Mouse (Mus musculus): ENCODE data around the gene Yrdc.
A peak's percentile ranks its signal among the peaks of the same experiment; 100 is the strongest.

The Yrdc gene

DNA sequence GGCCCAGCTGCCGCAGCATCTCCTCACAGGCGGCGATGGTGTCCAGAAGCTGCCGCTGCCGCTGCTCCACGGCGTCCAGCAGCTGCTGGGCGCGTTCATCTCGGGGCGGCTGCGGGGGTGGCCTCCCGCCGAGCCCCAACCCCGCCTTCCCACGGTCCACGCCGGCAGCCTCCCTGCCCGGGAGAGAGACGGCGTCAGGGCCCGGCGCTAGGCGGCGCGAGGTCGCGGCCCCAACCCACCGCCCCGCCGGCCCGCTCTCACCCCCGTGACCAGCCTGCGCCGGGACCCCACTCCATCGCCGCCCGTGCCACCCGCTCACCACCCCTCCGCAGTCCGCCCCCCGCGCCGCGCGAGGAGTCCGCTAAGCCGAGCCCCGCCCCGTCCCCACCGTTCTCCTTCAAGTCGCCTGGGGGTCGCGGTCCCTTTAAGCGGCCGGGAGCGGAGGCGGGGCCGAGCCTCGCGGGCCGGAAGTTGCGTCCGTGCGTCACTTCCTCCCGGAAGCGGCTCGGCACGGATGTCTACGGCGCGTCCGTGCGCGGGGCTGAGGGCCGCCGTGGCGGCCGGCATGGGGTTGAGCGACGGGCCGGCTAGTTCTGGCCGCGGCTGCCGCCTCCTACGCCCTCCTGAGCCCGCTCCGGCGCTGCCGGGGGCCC lies at the start of gene Yrdc:
TSS of gene Yrdc (plus strand) at position 419 of the 653 bp plus-strand sequence.
- DNase-seq: peak; percentile 93

- peak; percentile 93 for DNase-seq
Observed at GRCm38 (mm10) chr4:124801552-124802308, 48.7 kb upstream of the Yrdc start, which contains the start of gene Mtf1. Gene Mtf1, plus strand, starts transcription at chr4:124802104.

GRCm38 (mm10) chr4:124802309-124803260 lies 47.9 kb upstream of the Yrdc start:
- peak; percentile 97 for DNase-seq

GRCm38 (mm10) chr4:124803406-124803805 lies 47.1 kb upstream of the Yrdc start:
- DNase-seq: no peak

GRCm38 (mm10) chr4:124808511-124808910 lies 42.0 kb upstream of the Yrdc start:
- no peak for DNase-seq

- no peak for DNase-seq
Observed at GRCm38 (mm10) chr4:124809136-124809883, 41.2 kb upstream of the Yrdc start.

DNA sequence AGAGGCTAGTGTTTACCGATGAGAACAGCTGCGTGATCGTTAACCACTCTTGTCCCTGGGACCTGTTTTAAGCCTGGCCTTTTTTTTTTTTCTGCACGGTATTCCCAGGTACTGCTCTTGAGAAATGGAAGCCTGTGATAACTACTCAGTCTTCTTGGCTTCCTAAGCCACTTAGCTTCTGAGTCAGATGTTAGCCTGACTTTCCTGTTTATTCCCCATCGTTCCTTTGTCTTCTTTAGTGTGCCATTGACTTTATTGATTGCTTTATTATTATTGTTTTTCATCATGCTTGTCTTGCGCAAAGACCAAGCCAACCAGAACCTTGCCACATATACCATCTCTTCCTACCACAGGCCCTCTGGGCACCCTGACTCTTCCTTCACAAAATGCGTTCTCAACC lies 40.4 kb upstream of the Yrdc start:
- no peak for DNase-seq

- DNase-seq: no peak
Observed at GRCm38 (mm10) chr4:124811347-124811975, 39.0 kb upstream of the Yrdc start.

- DNase-seq: no peak
Observed at GRCm38 (mm10) chr4:124815901-124816300, 34.6 kb upstream of the Yrdc start.

GRCm38 (mm10) chr4:124817803-124818202 lies 32.7 kb upstream of the Yrdc start:
- DNase-seq: peak; percentile 79

GRCm38 (mm10) chr4:124818832-124819231 lies 31.6 kb upstream of the Yrdc start:
- no peak for DNase-seq

DNA sequence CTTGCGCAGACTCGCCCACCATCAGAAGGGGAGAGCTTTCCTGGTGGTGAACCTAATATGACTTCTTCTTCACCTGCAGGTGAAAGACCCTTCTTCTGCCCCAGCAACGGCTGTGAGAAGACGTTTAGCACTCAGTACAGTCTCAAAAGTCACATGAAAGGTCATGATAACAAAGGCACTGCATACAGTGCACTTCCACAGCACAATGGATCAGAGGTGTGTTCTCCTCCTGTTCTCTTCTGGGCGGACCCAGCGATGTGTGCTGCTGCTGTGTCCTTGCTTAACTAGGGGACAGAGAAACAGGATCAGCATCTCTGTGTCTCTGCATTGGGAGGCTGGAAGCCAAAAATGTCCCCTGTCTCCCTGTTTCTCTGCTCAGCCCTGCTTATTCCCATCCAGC lies 25.5 kb upstream of the Yrdc start:
- DNase-seq: no peak

GRCm38 (mm10) chr4:124825371-124825965 lies 25.0 kb upstream of the Yrdc start:
- DNase-seq: no peak

DNA sequence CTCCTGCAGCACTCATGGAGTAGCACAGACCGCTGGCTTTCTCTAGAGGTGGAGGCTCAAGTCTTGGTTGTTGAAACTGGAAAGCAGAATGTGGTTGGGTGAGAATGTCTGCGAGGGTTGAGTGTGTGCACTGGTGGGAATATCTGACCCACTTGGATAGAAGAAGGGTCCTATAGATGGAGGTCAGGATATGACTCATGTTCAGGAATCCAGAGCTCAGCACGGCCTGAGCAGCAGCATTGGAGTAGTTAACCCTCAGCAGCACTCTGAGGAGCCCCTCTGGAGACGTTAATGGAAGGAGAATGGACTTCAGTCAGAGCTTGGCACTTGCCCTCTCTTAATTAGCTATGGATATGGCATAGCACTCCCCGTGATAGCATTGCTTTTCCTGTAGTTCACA lies 20.8 kb upstream of the Yrdc start:
- no peak for DNase-seq

- DNase-seq: no peak
Observed at GRCm38 (mm10) chr4:124832796-124833195, 17.7 kb upstream of the Yrdc start.

DNA sequence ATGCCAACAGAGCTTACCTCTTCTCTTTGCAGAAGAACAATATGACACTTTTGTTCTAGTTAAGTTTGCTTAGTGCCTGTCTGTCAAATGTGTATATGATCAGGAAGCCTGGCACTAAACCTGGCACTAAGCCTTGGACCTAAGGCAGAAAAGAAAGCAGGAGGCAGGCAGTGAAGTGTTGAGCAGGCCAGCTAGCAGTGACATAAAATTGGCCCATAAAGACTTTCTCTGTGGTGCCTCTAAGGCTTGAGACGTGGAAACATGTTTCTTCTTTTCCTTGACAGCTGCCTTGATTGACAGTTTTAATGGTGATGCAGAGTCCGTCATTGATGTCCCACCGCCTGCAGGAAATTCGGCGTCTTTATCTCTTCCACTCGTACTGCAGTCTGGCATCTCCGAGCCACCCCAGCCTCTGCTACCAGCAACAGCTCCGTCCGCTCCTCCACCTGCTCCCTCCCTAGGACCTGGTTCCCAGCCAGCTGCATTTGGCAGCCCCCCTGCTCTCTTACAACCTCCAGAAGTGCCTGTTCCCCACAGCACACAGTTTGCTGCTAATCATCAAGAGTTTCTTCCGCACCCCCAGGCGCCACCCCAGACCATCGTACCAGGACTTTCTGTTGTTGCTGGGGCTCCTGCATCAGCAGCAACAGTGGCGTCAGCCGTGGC lies 12.3 kb upstream of the Yrdc start:
- no peak for DNase-seq

GRCm38 (mm10) chr4:124840998-124841397 lies 9.5 kb upstream of the Yrdc start:
- no peak for DNase-seq

DNA sequence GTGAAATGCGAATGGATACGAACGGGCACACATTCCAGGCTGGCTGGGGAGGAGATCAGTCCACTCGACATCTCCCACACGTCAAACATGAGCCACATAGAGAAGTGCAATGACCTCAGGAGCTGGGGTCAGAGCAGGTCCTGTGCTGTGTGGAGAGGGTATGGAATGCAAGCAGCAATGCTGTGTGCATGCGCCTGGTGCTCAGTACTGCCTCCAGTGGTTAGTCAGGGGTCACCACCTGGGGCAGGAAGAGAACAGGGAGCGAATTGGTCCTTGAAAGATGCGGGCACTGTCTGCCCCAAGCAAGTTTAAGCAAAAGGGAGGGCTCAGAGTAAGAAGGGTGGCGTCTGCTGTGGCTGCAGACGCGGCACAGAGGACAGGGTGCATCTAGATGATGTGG lies 7.0 kb upstream of the Yrdc start:
- DNase-seq: peak; percentile 49

DNA sequence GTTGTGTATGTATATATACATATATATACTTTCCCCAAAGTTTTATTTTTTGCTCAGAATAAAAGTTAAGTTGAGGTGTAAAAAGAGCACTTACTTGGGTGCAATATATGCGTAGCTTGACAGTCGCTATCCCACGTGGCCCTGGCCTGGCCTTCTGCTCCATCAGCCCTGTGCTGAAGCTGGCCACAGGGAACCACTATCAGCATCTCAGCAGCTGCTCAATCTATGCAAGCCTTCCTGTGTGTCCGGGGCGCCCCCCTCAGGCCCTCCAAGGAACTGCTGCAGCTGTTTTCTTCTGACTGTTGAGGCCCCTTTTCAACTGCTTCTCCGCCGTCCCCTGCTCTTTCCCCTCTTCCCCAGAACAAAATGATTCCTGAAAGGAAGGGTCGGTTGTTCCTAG lies 2.9 kb upstream of the Yrdc start:
- DNase-seq: peak; percentile 85

- DNase-seq: no peak
Observed at GRCm38 (mm10) chr4:124849631-124850260, 733 bp upstream of the Yrdc start.
